Mouse (Mus musculus): ENCODE measurements at regions not wholly inside any gene's neighbourhood (a gene's known extent, or its start where the extent isn't known, plus 50 kb on each side); places are given as distances from the start of the nearest gene placed in this dataset.

- TF ChIP-seq CTCF (IDR thresholded peaks at IDR 0.05) (no peak), EP300 (IDR thresholded peaks at IDR 0.05) (peak; percentile 79)
These were observed 132.0 kb upstream of the Agap1 start for GRCm38 (mm10) chr1:89322621-89323020.

All from lung, postnatal 0 days (tissue).